Mouse (Mus musculus): ENCODE measurements at regions not wholly inside any gene's neighbourhood (a gene's known extent, or its start where the extent isn't known, plus 50 kb on each side); places are given as distances from the start of the nearest gene placed in this dataset.

- no peak for DNase-seq (ENCODE audit: low spot score)
Measured at GRCm38 (mm10) chr14:105570156-105570555, 311.8 kb downstream of the Ndfip2 start.

- DNase-seq (ENCODE audit: low spot score), result peak; percentile 20
Measured at GRCm38 (mm10) chr14:105565827-105566226, 307.5 kb downstream of the Ndfip2 start.

GRCm38 (mm10) chr14:105562843-105563242 is 304.5 kb downstream of the Ndfip2 start:
- DNase-seq (ENCODE audit: low spot score), result no peak

- peak; percentile 21 for DNase-seq (ENCODE audit: low spot score)
Measured at GRCm38 (mm10) chr14:105556813-105557212, 298.4 kb downstream of the Ndfip2 start.

- DNase-seq (ENCODE audit: low spot score), result no peak
Measured at GRCm38 (mm10) chr14:105544066-105544465, 285.7 kb downstream of the Ndfip2 start.

GRCm38 (mm10) chr14:105542486-105543145 is 284.2 kb downstream of the Ndfip2 start:
- DNase-seq (ENCODE audit: low spot score), result no peak

GRCm38 (mm10) chr14:105542090-105542485 is 283.7 kb downstream of the Ndfip2 start:
- DNase-seq (ENCODE audit: low spot score), result no peak

- DNase-seq (ENCODE audit: low spot score), result no peak
Measured at GRCm38 (mm10) chr14:105532168-105532745, 273.9 kb downstream of the Ndfip2 start.

GRCm38 (mm10) chr14:105528107-105528506 is 269.7 kb downstream of the Ndfip2 start:
- DNase-seq (ENCODE audit: low spot score), result no peak

- no peak for DNase-seq (ENCODE audit: low spot score)
Measured at GRCm38 (mm10) chr14:105523849-105524248, 265.5 kb downstream of the Ndfip2 start.

GRCm38 (mm10) chr14:105522279-105522678 is 263.9 kb downstream of the Ndfip2 start:
- DNase-seq (ENCODE audit: low spot score), result no peak

GRCm38 (mm10) chr14:105518706-105519105 is 260.3 kb downstream of the Ndfip2 start:
- DNase-seq (ENCODE audit: low spot score), result no peak

GRCm38 (mm10) chr14:105514413-105514812 is 256.0 kb downstream of the Ndfip2 start:
- no peak for DNase-seq (ENCODE audit: low spot score)

GRCm38 (mm10) chr14:105512914-105513677 is 254.7 kb downstream of the Ndfip2 start:
- DNase-seq (ENCODE audit: low spot score), result no peak

GRCm38 (mm10) chr14:105511826-105512225 is 253.5 kb downstream of the Ndfip2 start:
- no peak for DNase-seq (ENCODE audit: low spot score)

- DNase-seq (ENCODE audit: low spot score), result no peak
Measured at GRCm38 (mm10) chr14:105511135-105511534, 252.8 kb downstream of the Ndfip2 start.

- DNase-seq (ENCODE audit: low spot score), result no peak
Measured at GRCm38 (mm10) chr14:105505261-105505660, 246.9 kb downstream of the Ndfip2 start.

GRCm38 (mm10) chr14:105504376-105504775 is 246.0 kb downstream of the Ndfip2 start:
- DNase-seq (ENCODE audit: low spot score), result no peak

GRCm38 (mm10) chr14:105503806-105504205 is 245.4 kb downstream of the Ndfip2 start:
- no peak for DNase-seq (ENCODE audit: low spot score)

GRCm38 (mm10) chr14:105502633-105502975 is 244.2 kb downstream of the Ndfip2 start:
- no peak for DNase-seq (ENCODE audit: low spot score)

GRCm38 (mm10) chr14:105501792-105502632 is 243.6 kb downstream of the Ndfip2 start:
- DNase-seq (ENCODE audit: low spot score), result no peak
